Mouse (Mus musculus) CD4-positive, CD25-positive, alpha-beta regulatory T cell, adult 4 months (primary cell): ENCODE measurements at regions not wholly inside any gene's neighbourhood (a gene's known extent, or its start where the extent isn't known, plus 50 kb on each side); places are given as distances from the start of the nearest gene placed in this dataset.

ENCODE experiments used
- ATAC-seq: one replicate; pipeline ENCODE4 v1.8.0; 2017

DNA sequence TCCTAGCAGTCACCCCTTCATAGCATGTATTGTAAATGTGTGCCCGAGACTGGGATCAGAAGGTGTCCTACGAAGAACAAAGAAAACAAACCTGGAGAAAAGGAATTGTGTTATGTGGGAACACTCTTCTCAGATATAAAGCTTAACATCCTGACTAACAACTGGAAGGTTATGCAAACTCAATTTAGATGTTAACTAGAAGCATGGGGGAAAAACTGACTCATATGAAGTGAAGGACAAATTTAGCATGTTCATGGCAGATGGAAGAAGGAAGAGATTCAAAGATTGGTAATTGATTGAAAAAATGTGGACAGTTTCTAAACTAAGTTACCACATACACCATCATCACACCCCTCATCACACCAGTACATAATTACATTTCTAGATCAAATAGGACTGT, 1307.1 kb upstream of the Gm7489 start:
- no peak for ATAC-seq

GRCm38 (mm10) chr15:52589391-52589790, 1295.3 kb upstream of the Gm7489 start:
- ATAC-seq = no peak

DNA sequence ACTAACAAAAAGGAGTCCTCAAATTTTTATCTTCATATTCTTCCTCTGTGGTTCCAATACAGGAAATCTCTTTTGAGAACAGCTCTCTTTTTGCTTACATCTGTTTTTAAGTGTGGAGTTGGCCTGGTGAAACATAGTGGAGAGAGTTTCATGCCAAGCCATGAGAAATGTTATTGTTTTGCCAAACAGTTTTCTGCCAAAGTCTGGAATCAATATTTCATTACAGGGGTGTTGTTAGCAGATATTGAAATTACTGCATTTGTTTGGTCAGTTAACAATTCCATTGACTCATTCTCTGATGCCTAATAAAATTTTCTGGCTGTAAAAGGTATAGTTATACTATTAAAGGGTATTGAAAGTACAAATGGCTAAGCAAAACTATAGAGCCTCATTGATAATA, 1285.2 kb upstream of the Gm7489 start:
- ATAC-seq = no peak

- ATAC-seq = peak; percentile 64
Measured at GRCm38 (mm10) chr15:52599957-52600356, 1284.7 kb upstream of the Gm7489 start.

GRCm38 (mm10) chr15:52639790-52640189, 1244.9 kb upstream of the Gm7489 start:
- no peak for ATAC-seq

DNA sequence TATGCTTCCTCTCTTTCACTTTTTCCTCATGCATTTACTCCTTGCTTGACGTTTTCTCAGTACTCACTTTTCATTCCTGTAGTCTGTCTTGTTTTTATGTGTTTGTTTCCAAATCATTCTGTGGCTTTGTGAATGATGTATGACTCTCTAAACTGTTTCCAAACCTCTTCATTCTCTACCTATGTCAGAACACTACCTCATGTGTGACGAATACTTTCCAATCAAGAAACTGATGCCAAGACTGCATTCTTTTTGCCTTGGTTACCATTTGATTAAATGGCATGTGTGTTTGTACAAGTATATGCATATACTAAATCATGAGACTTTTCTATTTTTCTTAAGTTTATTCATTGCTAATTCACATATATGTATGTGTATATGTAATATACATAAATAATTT, 1238.7 kb upstream of the Gm7489 start:
- no peak for ATAC-seq

DNA sequence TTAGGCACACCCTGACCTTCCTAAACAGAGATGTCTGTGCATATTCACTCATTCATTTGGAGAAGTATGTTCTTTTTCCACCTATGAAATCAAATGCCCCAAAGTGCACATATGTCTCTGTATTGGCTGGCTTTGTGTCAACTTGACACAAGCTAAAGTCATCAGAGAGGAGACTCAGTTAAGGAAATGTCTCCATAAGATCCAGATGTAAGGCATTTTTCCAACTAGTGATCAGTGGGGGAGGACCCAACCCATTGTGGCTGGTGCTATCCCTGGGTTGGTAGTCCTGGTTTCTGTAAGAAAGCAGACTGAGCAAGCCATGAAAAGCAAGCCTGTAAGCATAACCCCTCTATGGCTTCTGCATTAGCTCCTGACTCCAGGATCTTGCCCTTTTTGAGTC, 1226.8 kb upstream of the Gm7489 start:
- ATAC-seq = no peak
